Mouse (Mus musculus) limb, embryonic 11.5 days (tissue): ENCODE results near the gene Mogs. TPM values are rescaled to one million over a fixed set of nuclear protein-coding genes. Genes with fewer than 3 reads are reported as not detected.
A peak's percentile ranks its signal among the peaks of the same experiment; 100 is the strongest.

Experiments
- ATAC-seq: fragments of 200-750 bp; cut with Nextera tagmentation; 2 replicates; pipeline ENCODE4 v1.8.0; 2017; ENCODE audit warnings: low read depth; ENCODE audit not compliant: insufficient number of reproducible peaks, low FRiP score, low TSS enrichment
- DNase-seq: peaks from one replicate; pipeline ENCODE4 v3.0.0-alpha.2; 2015; ENCODE audit warnings: low spot score
- H3K27ac ChIP-seq: fragments of 300-500 bp; sonication (generic); replicated peaks from 2 replicates; pipeline ENCODE4 v1.5.1; 2014; ENCODE audit warnings: low read depth, mild to moderate bottlenecking, low read length
- H3K27me3 ChIP-seq: fragments of 300-500 bp; sonication (generic); 2 replicates; pipeline ENCODE4 v1.6.1; 2014; ENCODE audit warnings: mild to moderate bottlenecking, low read length, mixed read lengths; ENCODE audit not compliant: control insufficient read depth, insufficient read depth
- H3K36me3 ChIP-seq: fragments of 300-500 bp; sonication (generic); 2 replicates; pipeline ENCODE4 v1.6.1; 2014; ENCODE audit warnings: mild to moderate bottlenecking, low read length, moderate library complexity, mixed read lengths; ENCODE audit not compliant: control insufficient read depth, insufficient read depth
- H3K4me1 ChIP-seq: fragments of 300-500 bp; sonication (generic); 2 replicates; pipeline ENCODE4 v1.6.1; 2014; ENCODE audit warnings: low read length, mixed read lengths; ENCODE audit not compliant: control insufficient read depth, insufficient read depth
- H3K4me2 ChIP-seq: fragments of 300-500 bp; sonication (generic); 2 replicates; pipeline ENCODE4 v1.6.1; 2014; ENCODE audit warnings: low read depth, mild to moderate bottlenecking, moderate library complexity; ENCODE audit not compliant: severe bottlenecking
- H3K4me3 ChIP-seq: fragments of 300-500 bp; sonication (generic); 2 replicates; pipeline ENCODE4 v1.5.1; 2014; ENCODE audit warnings: low read depth, low read length
- H3K9ac ChIP-seq: fragments of 300-500 bp; sonication (generic); 2 replicates; pipeline ENCODE4 v1.6.1; 2014; ENCODE audit warnings: mild to moderate bottlenecking, low read length
- H3K9me3 ChIP-seq: fragments of 300-500 bp; sonication (generic); 2 replicates; pipeline ENCODE4 v1.6.1; 2016; ENCODE audit warnings: low read length; ENCODE audit not compliant: control insufficient read depth
- WGBS: fragments of 180-500 bp; shearing (Covaris S2); extraction: QIAGEN DNeasy Blood & Tissue Kit; methylation state at CpG from one replicate; pipeline ENCODE4 v1.1.7; 2014; 5-methylcytosine and 5-hydroxymethylcytosine counted together
- microRNA counts: library from miRNA; unstranded; fragments of <30 nt; microRNA quantifications from one replicate; lab custom pipeline; 2016
- microRNA-seq: library from miRNA; unstranded; fragments of <30 nt; microRNA quantifications from one replicate; pipeline ENCODE4, GENCODE M21; 2016
- polyA plus RNA-seq: library from polyadenylated mRNA; unstranded; fragments of >200 nt; fragmentation: Nextera tagmentation; extraction: Ambion mirVana; gene quantifications from 2 replicates; pipeline ENCODE4 v1.2.1, GENCODE M21; 2014

The Mogs gene
- polyA plus RNA-seq, 1 experiment from 2014 or later, result 34.7 TPM

DNA sequence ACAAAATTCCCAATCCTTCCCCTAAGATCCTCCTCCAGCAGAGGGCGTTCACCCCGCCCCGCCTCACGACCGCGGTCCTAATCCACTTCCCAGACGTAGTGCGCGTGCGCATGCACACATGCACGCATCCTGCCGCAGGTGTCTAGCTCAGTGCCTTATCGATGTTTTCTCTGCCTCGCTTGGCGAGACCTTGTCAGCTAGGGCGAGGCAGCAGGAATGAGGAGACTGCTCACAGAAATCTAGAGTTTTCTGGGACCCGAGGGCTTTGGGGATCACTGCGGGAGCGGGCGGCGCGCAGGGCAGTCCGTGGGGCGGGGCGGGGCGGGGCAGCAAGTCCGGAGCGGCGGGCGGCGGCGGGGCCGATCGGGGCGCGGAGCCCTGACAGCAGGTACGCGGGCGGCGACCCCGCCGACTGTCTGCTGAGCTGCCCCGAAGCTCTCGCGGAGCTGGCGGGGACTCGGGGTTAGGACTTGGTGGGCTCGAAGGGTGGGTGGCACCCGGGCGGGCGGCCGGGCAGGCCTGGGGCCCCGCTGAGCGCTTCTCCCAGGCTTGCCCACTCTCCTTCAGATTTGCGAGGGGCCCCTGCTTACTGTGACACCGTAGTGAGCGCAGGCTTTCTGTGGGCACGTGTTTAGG is 50.4 kb downstream of the Mogs start, which contains the start of gene Dctn1:
Gene Dctn1, plus strand, starts transcription at position 314 of the 636 bp plus-strand sequence.
- peak within 1 kb of the TSS; percentile 80 for H3K9ac ChIP-seq
- H3K4me2 ChIP-seq, result peak within 1 kb of the TSS; percentile 51
- H3K4me3 ChIP-seq, result peak within 1 kb of the TSS; percentile 79
- DNase-seq, result peak; percentile 96
- H3K27me3 ChIP-seq, result peaks cover 20% of the 10 kb centered on the region
- WGBS, result under 1% methylated on average over 56 of the region's 58 CpGs
- no peaks in the 10 kb centered on the region for H3K9me3 ChIP-seq
- ATAC-seq, result peak; percentile 82; the same call in 1 of the 2 replicates
- no peaks in the 10 kb centered on the region for H3K36me3 ChIP-seq
- H3K27ac ChIP-seq, result peak within 1 kb of the TSS; percentile 49; the same call in 1 of the 2 replicates
- H3K4me1 ChIP-seq, result peaks cover 26% of the 10 kb centered on the region

DNA sequence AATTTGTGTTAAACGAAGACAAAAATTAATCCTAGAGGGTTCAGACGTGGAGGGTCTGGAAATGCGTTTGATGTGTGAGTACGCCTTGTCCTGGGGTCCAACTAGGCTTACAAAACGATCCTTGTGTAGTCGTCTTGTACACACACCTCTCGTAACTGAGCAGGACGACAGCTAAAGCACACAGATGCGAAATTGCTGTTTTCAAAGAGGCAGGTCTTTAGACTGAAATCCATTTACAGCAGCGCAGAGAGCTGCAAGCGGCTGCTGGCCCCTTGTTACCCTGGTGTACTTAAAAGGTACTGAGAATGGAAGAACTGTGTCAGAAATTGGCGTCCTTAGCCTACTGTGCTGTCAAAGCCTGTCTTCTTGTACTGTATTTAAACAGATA is 50.9 kb downstream of the Mogs start:
- Histone ChIP-seq H3K27ac (no peak overlapping the region), H3K9ac (peak overlapping the region; percentile 80), H3K4me3 (peak overlapping the region; percentile 79), H3K36me3 (no peaks in the 10 kb centered on the region), H3K4me2 (peak overlapping the region; percentile 51), H3K9me3 (no peaks in the 10 kb centered on the region), H3K4me1 (peaks cover 23% of the 10 kb centered on the region), H3K27me3 (peaks cover 14% of the 10 kb centered on the region)
- 1% methylated on average over 12 of the region's 12 CpGs for WGBS
- DNase-seq (no peak), ATAC-seq (no peak)

MicroRNA genes within 50 kb of the gene (microRNA counts, 519-probe panel; counts per million panel counts)
- 1,363 counts per million, percentile 7 among the panel's probes with 10 or more counts for microRNA mmu-miR-3470a+mmu-miR-3470b (lab: Ali Mortazavi, UCI)

Small RNA genes lying within 50 kb of the gene (microRNA-seq; reads per million reads assigned to microRNA genes)
- gene Mir3470a, result not detected

Other genes with a start within 250 kb of the Mogs start
- 1.1 and 1.2 TPM in 2 replicates for gene Sema4f, start 175.7 kb upstream of the Mogs start, polyA plus RNA-seq
- 0.12 and 0.27 TPM in 2 replicates for gene M1ap, start 168.6 kb upstream of the Mogs start, polyA plus RNA-seq
- gene Dok1, start 82.0 kb upstream of the Mogs start, polyA plus RNA-seq, result 6.5 and 7.3 TPM in 2 replicates
- gene Loxl3, start 81.3 kb upstream of the Mogs start, polyA plus RNA-seq, result 10.1 and 13.7 TPM in 2 replicates
- gene Aup1, start 61.0 kb upstream of the Mogs start, polyA plus RNA-seq, result 122 and 123 TPM in 2 replicates
- 28.7 and 33.2 TPM in 2 replicates for gene Htra2, start 60.2 kb upstream of the Mogs start, polyA plus RNA-seq
- gene Dqx1, start 57.7 kb upstream of the Mogs start, polyA plus RNA-seq, result 0.35 and 0.88 TPM in 2 replicates
- gene Tlx2, start 45.2 kb upstream of the Mogs start, polyA plus RNA-seq, result 0.13 TPM in 1 of 2 replicates, not detected in the other
- 44.3 and 47.0 TPM in 2 replicates for gene Pcgf1, start 37.6 kb upstream of the Mogs start, polyA plus RNA-seq
- 0.81 and 2.0 TPM in 2 replicates for gene Lbx2, start 29.1 kb upstream of the Mogs start, polyA plus RNA-seq
- 1.9 and 2.0 TPM in 2 replicates for gene Ccdc142, start 13.9 kb upstream of the Mogs start, polyA plus RNA-seq
- gene Gm42688, start 13.9 kb upstream of the Mogs start, polyA plus RNA-seq, result 2.3 and 2.4 TPM in 2 replicates
- 140 and 141 TPM in 2 replicates for gene Mrpl53, start 6.5 kb upstream of the Mogs start, polyA plus RNA-seq
- gene Wbp1, start 6.1 kb downstream of the Mogs start, polyA plus RNA-seq, result 153 and 182 TPM in 2 replicates
- gene Ino80b, start 9.9 kb downstream of the Mogs start, polyA plus RNA-seq, result 20.8 and 21.7 TPM in 2 replicates
- 29.2 and 30.5 TPM in 2 replicates for gene Rtkn, start 20.0 kb downstream of the Mogs start, polyA plus RNA-seq
- gene Wdr54, start 40.9 kb downstream of the Mogs start, polyA plus RNA-seq, result 11.5 and 13.7 TPM in 2 replicates
- gene 1700003E16Rik, start 40.9 kb downstream of the Mogs start, polyA plus RNA-seq, result 0.58 and 1.1 TPM in 2 replicates
- gene Dctn1, start 50.4 kb downstream of the Mogs start, polyA plus RNA-seq, result 70.4 and 71.4 TPM in 2 replicates
- gene Slc4a5, start 104.3 kb downstream of the Mogs start, polyA plus RNA-seq, result 0.16 and 0.47 TPM in 2 replicates
- 59.7 and 59.9 TPM in 2 replicates for gene Mthfd2, start 210.4 kb downstream of the Mogs start, polyA plus RNA-seq
- gene Mob1a, start 210.5 kb downstream of the Mogs start, polyA plus RNA-seq, result 69.7 and 78.6 TPM in 2 replicates
- gene Bola3, start 233.7 kb downstream of the Mogs start, polyA plus RNA-seq, result 143 and 157 TPM in 2 replicates